ENCODE assay signal across 9 mouse cellular contexts in the genomic region with DNA sequence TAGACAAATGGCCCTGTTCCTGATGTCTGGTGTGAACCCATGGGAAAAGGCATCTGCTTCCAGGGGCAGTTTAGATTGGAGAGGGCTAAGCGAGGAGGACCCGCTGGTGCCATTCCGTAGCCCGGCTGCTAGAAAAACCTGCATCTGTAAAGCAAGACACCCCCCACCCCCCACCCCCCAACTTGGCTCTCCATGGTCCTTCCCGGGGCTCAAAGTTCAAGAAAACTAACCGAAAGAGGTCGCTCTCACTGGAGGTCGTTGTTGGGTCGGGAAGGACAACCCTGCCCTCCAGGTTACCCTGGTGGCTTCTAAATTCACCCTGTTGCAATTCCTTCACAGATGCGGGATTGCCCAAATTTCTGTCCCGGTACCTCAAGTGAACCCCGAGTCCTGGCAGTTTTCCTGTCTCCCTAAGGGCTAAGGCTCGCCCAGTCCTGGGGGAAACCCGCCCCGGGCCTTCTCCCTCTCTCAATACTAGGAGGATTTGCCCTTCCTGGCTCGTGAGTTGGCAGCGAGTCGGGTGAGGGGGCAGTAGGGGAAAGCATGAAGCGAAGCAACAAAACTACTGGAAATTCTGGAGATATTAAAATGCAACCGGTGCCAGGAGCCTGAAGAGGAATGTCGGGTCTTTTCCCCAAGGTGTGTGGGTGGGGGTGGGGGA. TPM values are rescaled to one million over a fixed set of nuclear protein-coding genes. Genes with fewer than 3 reads are reported as not detected.
A peak's percentile ranks its signal among the peaks of the same experiment; 100 is the strongest.
DNase-seq lines count a peak whose midpoint lies in the region; ATAC-seq and TF ChIP-seq lines count a peak whose summit lies in the region.
"Had no signal": no experiment of that assay in that cellular context is flagged by ENCODE, and none has a peak within 500 bp of the region (broad histone marks: within the 10 kb centered on the region; RNA-seq: fewer than 3 reads in every experiment).

A gene (plus strand): TSS at position 531 of the 661 bp plus-strand sequence.

- no peaks in the 10 kb centered on the region for H3K36me3 ChIP-seq in embryonic facial prominence, embryonic 14.5 days (ENCODE audit: control insufficient read depth, insufficient read depth, low read length)
- H3K36me3 ChIP-seq in heart, postnatal 0 days (replicated peaks; ENCODE audit: control insufficient read depth, insufficient read depth, low read length) = no peaks in the 10 kb centered on the region
- H3K36me3 ChIP-seq in midbrain, embryonic 10.5 days = no peaks in the 10 kb centered on the region
- H3K36me3 ChIP-seq: G1E had no signal

- H3K27ac ChIP-seq in embryonic facial prominence, embryonic 14.5 days (replicated peaks; ENCODE audit: low read depth, low read length) = no peak within 1 kb of the TSS
- peak within 1 kb of the TSS; percentile 72 for H3K27ac ChIP-seq in heart, postnatal 0 days (ENCODE audit: low read depth)
- peak within 1 kb of the TSS; percentile 72 for H3K27ac ChIP-seq in midbrain, embryonic 10.5 days (replicated peaks)

- H3K4me2 ChIP-seq in embryonic facial prominence, embryonic 14.5 days (ENCODE audit: low read depth, low read length) = peak within 1 kb of the TSS; percentile 87
- H3K4me2 ChIP-seq in heart, postnatal 0 days (ENCODE audit: low read depth, low read length) = peak within 1 kb of the TSS; percentile 75

- no peaks in the 10 kb centered on the region for H3K9me3 ChIP-seq in embryonic facial prominence, embryonic 14.5 days (ENCODE audit: control insufficient read depth, low read length)
- no peaks in the 10 kb centered on the region for H3K9me3 ChIP-seq in heart, postnatal 0 days (replicated peaks; ENCODE audit: control insufficient read depth, low read length)
- H3K9me3 ChIP-seq in midbrain, embryonic 10.5 days (replicated peaks) = no peaks in the 10 kb centered on the region

- peak within 1 kb of the TSS; percentile 49 for H3K9ac ChIP-seq in embryonic facial prominence, embryonic 14.5 days (ENCODE audit: low read depth, low read length)
- peak within 1 kb of the TSS; percentile 66 for H3K9ac ChIP-seq in heart, postnatal 0 days (replicated peaks; ENCODE audit: low read depth, low read length)

- H3K4me1 ChIP-seq in embryonic facial prominence, embryonic 14.5 days (ENCODE audit: control insufficient read depth, insufficient read depth, low read length) = peaks cover 24% of the 10 kb centered on the region
- H3K4me1 ChIP-seq in heart, postnatal 0 days (ENCODE audit: control insufficient read depth, insufficient read depth) = peaks cover 23% of the 10 kb centered on the region; the same call in 1 of the 2 replicates
- peaks cover 72% of the 10 kb centered on the region for H3K4me1 ChIP-seq in midbrain, embryonic 10.5 days

- no peak for DNase-seq in left cerebral cortex, adult 18-20 months (ENCODE audit: low spot score in 2 of 2)
- DNase-seq in left cerebral cortex, adult 11 months (ENCODE audit: low spot score) = no peak
- no peak for DNase-seq in embryonic facial prominence, embryonic 14.5 days (ENCODE audit: low spot score)
- DNase-seq in heart, postnatal 0 days (ENCODE audit: low spot score) = no peak
- DNase-seq in kidney, postnatal 25 days = peak; percentile 63 to 79
- peak; percentile 56 for DNase-seq in midbrain, embryonic 10.5 days (ENCODE audit: low spot score)
- DNase-seq in MN1 (ENCODE audit: low spot score) = no peak
- no peak for DNase-seq in ovary, postnatal 10 days (ENCODE audit: low spot score)

- ATAC-seq in embryonic facial prominence, embryonic 14.5 days (ENCODE audit: low read depth) = no peak
- peak; percentile 15; the same call in 1 of the 2 replicates for ATAC-seq in heart, postnatal 0 days (ENCODE audit: insufficient read depth, low read depth)

- peak within 1 kb of the TSS; percentile 45 for H3K4me3 ChIP-seq in embryonic facial prominence, embryonic 14.5 days (ENCODE audit: low read depth, low read length)
- H3K4me3 ChIP-seq in heart, postnatal 0 days (ENCODE audit: low read depth, low read length) = peak within 1 kb of the TSS; percentile 61
- peak within 1 kb of the TSS; percentile 59 for H3K4me3 ChIP-seq in midbrain, embryonic 10.5 days

- peak; percentile 15; the same call in 1 of the 2 replicates for TF ChIP-seq CTCF in heart, postnatal 0 days (IDR thresholded peaks at IDR 0.05; ENCODE audit: low read depth)

- TF ChIP-seq EP300 in heart, postnatal 0 days (IDR thresholded peaks at IDR 0.05; ENCODE audit: low read depth) = no peak

- under 1% methylated on average over 21 of the region's 21 CpGs for WGBS in embryonic facial prominence, embryonic 14.5 days
- WGBS in heart, postnatal 0 days = 6% methylated on average over 21 of the region's 21 CpGs
- 1% methylated on average over 21 of the region's 21 CpGs for whole genome bisulfite sequencing in midbrain, embryonic 10.5 days

- peaks cover 88% of the 10 kb centered on the region for H3K27me3 ChIP-seq in embryonic facial prominence, embryonic 14.5 days (replicated peaks; ENCODE audit: control insufficient read depth, insufficient read depth, low read length)
- H3K27me3 ChIP-seq in heart, postnatal 0 days (ENCODE audit: control insufficient read depth, insufficient read depth, low read length) = peaks cover 60% of the 10 kb centered on the region
- peaks cover 99% of the 10 kb centered on the region for H3K27me3 ChIP-seq in midbrain, embryonic 10.5 days (ENCODE audit: low read depth, poor library complexity, severe bottlenecking)

RNA-seq across cellular contexts. Expression of the gene that starts here (rescaled TPM):
- 10 to 100 TPM; 24.6 to 28.1 TPM for total RNA-seq in left cerebral cortex, adult 18-20 months (2021)
- 1.9 and 3.1 TPM in 2 replicates for polyA plus RNA-seq in embryonic facial prominence, embryonic 14.5 days (2014; fragmentation: Nextera tagmentation; extraction: Ambion mirVana)
- total RNA-seq in heart, postnatal 0 days (2014; rRNA removed; ENCODE audit: low replicate concordance) = 16.8 and 23.1 TPM in 2 replicates
- polyA plus RNA-seq in heart, postnatal 0 days (2015; fragmentation: Nextera tagmentation; extraction: Ambion mirVana) = 11.5 and 11.9 TPM in 2 replicates
- polyA plus RNA-seq in midbrain, embryonic 10.5 days (2016; fragmentation: Nextera tagmentation; extraction: Ambion mirVana) = 2.0 and 3.5 TPM in 2 replicates
- polyA plus RNA-seq: G1E had no signal

Comparison
In these comparisons a context has a peak if more than half of its experiments do, and no peak if none do; other contexts are left out.
1. DNase-seq: peak in kidney, postnatal 25 days (2 of 2) and midbrain, embryonic 10.5 days (single experiment); none in left cerebral cortex, adult 18-20 months (0 of 2), left cerebral cortex, adult 11 months (single experiment), embryonic facial prominence, embryonic 14.5 days (single experiment), heart, postnatal 0 days (single experiment), MN1 (single experiment) and ovary, postnatal 10 days (single experiment).
2. Peak in every context shown above with its lines, with median percentiles within 50 percentile points of each other: H3K4me3 ChIP-seq.